Mouse (Mus musculus) thymus, adult 18-20 months (tissue): ENCODE results near the gene BC052040.

Source experiments
- DNase-seq, 2 experiments: peaks; one replicate each; pipeline ENCODE4 v3.0.0; 2022; ENCODE audit warnings: mixed read lengths in 2 of 2

The BC052040 gene

DNA sequence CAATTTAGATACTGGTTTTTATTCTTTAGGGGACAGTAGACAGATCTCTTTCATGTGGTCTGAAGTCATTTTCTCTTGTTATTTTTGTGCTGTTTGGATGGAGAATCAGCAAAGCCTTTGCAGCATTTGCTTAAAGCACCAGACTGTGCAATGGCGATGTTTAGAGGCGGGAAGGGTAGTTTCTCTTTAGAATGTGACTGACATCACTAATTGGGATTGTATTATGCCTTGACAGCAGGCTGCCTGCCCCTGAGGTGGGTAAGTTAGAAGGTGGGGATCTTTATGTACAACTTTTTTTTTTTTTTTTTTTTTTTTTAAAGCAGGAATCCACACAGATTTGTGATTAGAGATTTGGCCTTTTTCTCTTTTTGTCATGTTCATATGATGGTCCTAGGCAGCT is 20.6 kb downstream of the BC052040 start:
- DNase-seq = no peak

- no peak for DNase-seq
Observed at GRCm38 (mm10) chr2:115604132-115604531, 22.6 kb downstream of the BC052040 start.

GRCm38 (mm10) chr2:115605829-115606336 is 24.4 kb downstream of the BC052040 start:
- DNase-seq = no peak

DNA sequence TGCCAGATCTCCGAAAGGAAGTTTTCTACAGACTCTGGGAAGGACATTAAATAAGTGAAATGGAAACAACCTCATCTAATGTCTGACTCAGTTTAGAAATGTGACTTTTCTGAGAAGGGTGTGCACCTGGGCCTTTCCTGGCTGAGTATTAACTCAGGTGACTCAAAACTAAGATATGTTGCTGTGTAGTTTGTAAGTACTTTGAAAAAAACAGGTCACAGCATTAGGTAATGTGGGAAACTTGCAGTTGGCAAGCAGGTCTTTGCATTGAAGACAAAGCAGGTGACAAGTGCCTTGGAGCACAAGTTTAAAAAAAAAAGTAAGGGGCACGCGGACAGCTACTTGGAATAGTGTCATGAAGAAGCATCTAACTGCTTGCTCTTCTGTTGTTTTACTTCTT is 27.5 kb downstream of the BC052040 start:
- DNase-seq = no peak

DNA sequence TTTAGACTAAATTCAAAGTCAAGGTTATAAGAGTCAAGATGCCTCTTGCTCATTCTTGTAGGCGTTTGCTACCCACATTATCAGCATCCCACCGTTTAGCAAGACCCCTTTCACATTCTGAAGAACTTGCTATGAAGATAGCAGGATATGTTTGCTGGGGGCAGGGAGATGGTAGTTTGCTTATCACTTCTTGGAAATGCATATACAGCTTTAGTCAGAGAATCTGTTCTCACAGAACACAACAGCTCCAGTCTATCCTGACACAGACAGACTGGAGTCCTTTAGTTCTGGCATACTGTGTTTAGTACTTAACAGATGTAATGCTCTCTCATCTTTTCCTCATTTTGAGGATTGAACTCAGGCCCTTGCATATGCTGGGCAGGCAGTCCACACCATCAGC is 28.6 kb downstream of the BC052040 start:
- no peak for DNase-seq

- DNase-seq = no peak
Observed at GRCm38 (mm10) chr2:115610503-115610902, 29.0 kb downstream of the BC052040 start.

DNA sequence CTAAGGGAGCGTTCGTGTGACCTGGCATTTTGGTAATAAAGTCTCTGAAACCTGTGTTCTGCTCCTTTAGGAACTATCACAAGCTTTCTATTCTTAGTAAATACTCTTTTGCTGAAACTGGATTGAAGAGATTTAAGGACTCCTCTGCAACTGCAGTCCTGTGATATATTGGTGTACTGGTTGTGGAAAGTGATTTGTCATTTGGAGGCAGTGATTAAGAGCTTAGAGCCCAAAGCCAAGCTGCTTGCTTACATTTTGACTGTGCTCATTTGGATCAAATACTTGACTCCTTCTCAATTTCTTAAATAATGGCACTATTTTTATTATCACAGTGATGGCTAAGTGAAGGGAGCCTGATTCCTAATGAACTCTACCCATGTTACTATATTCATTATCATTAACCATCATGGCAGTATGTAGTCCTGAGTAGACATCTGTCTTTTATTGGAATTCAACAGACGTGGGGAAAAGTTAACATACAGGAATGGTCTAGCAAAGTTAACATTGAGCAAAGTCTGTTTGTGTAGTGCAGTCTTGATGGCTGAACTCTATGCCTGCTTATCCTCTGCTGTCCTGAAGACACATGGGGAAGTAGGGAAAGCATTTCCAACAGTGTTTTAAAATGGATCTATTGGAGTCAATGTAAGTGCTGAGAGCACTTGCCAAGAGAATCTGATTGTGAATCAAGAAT is 32.5 kb downstream of the BC052040 start:
- no peak for DNase-seq

DNA sequence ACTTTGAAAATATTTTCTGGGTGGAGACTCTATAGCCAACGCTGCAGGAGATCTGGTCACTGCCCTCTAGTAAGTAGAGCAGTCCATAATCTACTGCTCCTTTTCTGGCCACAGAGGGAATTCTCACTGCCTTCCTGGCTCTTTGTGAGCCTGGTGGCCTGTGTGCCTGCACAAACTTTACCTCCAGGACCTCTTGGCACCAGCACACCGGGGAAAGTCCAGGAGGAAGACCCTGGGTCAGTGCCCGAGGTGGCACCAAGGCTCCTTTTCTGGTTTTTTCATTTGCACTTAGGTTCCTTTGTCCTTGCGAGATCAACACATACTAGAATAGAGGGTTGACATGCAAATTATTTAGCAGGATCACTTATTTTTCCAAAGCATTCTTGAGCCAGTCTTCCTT is 47.0 kb downstream of the BC052040 start:
- DNase-seq = no peak

- no peak for DNase-seq
Observed at GRCm38 (mm10) chr2:115631031-115631434, 49.5 kb downstream of the BC052040 start.

DNA sequence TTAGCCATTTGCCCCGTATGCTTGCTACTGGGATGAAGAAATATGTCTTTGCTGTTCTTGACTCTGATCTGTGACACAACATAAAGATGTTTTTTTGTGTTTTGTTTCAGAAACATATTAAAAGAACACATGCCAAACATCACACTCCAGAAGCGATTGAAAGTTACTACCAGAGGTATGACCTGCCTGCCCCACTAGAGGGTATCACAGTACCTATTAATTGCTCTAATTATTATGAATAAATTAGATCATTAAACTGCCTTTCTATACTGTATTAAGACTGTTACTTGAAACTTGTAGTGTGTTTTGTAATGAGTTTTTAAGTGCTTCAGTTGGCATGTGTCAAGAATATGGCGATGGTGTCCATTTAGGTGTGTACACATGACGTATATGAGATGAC is 50.3 kb downstream of the BC052040 start:
- no peak for DNase-seq

DNA sequence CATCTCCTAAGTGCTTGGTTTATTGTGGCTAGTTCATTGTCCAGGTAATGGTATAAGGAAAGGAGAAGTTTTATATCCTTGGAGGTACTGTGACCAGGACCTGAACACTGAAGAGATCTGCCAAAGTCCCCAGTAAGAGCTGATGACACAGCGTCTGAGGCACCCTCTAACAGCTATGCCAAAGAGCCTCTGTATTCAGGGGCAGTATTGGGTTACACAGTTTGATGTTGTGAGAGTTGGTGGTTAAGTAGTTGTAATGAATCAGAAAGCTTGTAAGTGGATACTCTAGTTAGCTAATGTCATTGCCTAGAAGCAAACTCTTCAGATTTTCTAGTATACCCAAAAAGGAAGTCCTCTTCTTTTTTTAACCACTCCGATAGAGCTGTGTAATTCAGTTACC is 68.7 kb downstream of the BC052040 start:
- no peak for DNase-seq

GRCm38 (mm10) chr2:115659712-115660111 is 78.2 kb downstream of the BC052040 start:
- DNase-seq = no peak

DNA sequence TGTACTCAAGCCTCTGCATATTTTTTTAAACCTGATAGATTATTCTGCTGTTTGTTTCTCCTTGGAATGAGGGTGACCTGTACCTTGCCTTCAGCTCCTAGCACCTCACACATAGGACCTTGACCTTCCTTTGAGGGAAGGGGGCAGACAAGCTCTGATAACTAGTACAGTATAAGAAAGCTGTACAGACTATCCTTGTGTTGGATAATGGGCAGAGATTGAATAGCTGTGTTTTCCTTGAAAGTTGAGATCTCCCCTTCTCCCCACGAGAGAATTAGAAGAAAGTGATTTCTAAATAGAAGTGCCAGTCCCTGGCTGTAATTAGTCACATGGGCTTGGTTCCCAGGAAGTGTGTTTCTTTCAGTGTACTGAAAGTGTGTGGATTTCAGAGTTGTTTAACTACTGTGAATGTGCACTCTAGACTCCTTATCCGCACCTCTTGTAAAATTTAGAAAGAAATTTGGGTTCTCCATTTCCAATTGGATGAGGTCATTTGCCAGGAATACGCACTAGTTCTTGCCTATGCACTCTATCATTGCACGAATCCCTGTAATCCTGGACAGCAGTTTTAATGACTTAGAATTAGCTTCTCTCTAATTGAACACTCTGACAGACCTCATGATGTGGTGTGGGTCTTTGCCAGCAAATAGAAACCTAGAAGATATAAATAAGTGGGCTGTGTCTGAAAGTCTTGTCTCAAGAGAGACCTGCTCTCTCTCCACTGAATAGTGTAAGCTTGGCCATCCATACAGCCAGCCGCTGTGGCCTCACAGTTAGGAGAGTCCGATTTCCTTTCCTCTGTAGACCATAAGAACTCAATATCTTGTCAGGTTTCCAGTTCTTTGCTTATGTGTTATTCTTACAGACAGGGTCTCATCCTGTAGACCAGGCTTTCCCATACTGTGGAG is 79.0 kb downstream of the BC052040 start:
- DNase-seq = no peak

GRCm38 (mm10) chr2:115667516-115667915 is 86.0 kb downstream of the BC052040 start:
- peak; percentile 19 to 50 for DNase-seq

DNA sequence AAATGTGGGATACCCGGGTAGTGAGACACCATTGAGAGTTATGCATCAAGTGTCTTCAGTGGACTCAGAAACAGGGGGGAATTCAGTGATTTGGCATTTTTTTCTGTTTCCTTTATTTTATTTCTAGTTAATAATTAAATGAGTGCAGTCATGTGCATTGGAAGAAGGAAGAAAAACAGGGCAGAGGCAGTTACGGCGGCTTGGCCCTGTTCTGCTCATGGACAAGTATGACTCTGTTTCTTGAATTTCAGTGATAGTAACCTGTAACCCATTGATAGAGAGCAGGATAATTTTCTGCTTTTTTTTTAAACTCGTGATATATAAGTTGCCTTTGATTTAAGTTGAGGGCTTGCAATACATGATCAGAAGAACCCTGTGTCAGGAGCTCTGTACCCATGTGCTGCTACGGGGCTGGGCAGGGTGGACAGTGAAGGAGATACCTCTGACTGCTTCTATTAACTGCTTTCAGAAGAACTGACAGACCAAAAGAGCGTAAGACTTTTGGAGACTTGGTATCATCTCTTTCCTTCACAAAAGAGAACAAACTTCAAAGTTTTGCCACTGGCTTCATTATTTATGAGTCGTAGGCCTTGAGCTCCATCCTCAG is 91.6 kb downstream of the BC052040 start:
- no peak for DNase-seq

DNA sequence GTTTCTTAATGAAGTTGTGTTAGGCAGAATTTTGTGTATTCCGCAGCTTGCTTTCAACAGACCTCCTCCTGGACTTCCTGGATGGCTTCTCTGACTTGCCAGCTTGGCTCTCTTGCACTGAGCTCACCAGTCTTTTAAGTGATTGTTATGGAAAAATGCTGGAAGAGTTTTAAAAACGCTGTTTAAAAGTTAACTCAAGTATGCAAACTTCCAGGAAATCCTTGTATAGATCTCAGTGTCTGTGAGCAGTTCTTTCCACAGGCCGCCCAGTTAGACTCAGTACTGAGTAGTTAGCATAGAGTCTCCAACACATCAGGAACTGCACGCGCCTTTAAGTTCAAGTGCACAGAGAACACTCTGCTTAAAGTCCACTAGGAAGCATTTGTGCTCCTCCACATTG is 97.3 kb downstream of the BC052040 start:
- no peak for DNase-seq

- DNase-seq = no peak
Observed at GRCm38 (mm10) chr2:115685250-115685649, 103.7 kb downstream of the BC052040 start.

GRCm38 (mm10) chr2:115687612-115688011 is 106.1 kb downstream of the BC052040 start:
- DNase-seq = no peak

DNA sequence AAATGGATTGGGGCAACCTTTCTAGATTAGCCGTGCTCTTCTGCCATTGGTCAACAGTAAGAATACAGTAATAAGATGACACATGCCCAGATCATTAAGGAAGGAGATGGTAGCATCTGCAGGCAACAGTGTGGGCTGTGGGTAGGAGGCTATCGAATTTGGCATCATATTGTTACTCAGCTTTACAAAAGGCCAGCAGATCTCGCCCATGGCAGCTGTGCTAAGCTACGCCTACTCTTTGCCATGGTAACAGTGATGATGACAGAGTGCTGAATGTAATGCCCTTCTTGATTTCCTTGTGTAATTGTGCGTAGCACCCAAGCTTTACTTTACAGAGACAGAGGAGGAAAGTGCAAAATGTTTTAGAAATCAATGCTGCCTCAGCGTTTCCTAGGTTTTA is 106.8 kb downstream of the BC052040 start:
- DNase-seq = no peak

DNA sequence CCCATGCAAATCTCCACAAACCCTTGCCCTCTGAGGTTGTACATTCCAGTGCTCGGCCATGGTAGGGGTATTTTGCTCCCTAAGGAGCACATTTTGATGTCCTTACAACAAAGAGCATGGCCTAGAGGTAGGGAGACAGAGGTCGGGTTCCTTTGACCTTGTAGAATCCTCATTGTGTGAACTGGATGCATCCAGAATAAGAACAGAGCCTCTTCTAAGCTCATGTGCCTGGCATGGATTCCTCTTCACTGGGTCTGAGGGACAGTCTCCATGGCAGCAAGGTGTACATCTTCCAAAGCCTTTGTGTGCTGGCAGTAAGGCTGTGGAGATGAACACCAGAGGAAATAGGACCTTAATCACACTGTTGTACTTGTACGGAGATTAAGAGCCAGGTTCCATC is 112.3 kb downstream of the BC052040 start:
- no peak for DNase-seq

DNA sequence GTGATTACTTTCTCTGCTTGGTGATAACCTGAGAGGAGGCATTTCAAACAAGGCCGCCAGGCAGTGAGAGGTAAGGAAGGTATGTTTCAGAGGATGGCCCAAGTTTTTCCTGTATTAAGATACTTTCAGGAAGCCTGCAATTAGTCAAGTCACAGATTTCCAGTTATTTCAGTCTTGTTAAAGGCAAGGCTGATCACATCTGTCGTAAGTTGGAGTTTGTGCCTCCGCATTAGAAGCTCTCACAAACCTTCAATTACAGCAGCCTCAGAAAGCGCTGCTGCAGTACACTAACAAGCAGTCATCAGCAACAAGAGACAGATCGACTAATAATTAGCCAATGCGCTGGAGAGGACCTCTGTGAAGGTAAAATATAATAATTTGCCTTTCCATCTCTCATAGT is 112.9 kb downstream of the BC052040 start:
- DNase-seq = no peak

- no peak for DNase-seq
Observed at GRCm38 (mm10) chr2:115699032-115699431, 117.5 kb downstream of the BC052040 start.

DNA sequence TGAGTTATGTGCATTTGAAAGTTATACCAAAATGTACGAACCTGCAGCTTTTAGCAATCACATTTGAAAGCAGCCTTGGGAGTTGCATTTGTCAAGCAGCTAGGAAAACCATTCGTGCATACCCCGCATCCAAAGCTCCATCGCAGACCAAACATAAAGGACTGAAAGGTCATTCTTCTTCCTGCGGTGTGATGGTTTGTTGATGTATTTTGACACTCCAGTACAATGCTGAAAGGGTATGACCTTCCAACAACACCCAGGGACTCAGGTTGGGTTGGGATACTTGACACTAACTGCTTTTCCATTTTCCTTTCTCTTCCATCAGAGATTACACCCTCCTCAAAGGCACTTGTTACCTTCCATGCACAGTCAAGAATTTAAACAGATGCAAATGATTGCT is 121.1 kb downstream of the BC052040 start:
- DNase-seq = no peak

DNA sequence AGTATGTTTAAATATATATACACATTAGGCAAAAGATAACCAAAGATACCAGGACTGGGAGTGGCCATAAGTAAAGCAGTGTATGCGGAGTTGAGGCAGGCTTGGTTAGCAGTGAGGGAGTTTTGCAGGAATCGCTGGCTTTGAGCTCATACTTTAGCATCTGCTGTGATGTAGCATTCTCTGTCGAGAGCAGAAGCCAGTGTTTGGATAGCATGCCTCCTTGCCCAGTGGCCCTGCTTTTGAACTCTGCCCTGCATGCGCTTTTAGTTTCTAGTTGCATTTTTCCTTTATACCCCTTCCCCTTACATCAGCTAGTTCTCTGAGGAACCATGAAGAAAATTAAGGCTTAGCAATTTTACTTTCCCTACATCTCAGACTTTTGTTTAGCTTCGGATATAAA is 136.0 kb downstream of the BC052040 start:
- DNase-seq = no peak
